Mouse (Mus musculus): ENCODE measurements at regions not wholly inside any gene's neighbourhood (a gene's known extent, or its start where the extent isn't known, plus 50 kb on each side); places are given as distances from the start of the nearest gene placed in this dataset.

DNA sequence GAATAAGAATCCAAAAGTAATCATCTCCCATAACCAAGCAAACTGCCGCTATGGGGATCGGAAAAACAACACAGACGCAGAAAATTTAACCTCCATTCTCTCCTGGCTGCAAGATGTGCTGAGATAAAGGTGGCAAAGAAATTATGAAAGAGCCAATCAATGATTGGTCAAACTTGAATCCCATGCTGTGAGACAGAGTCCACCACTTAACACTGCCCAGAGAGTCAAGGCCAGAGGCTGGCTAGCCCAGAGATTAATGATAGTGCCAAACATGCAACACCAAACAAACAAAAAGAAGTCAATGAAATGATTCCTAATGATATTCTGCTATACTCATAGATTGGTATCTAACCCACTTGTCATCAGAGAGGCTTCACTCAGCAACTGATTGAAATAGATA lies 219.7 kb downstream of the Gm9008 start:
- 76% methylated on average over 3 of the region's 3 CpGs for whole genome bisulfite sequencing
- no peak overlapping the region for H3K9ac ChIP-seq (ENCODE audit: low read depth, low read length)
- H3K4me1 ChIP-seq (ENCODE audit: control insufficient read depth, insufficient read depth, low read length): no peaks in the 10 kb centered on the region
- no peak overlapping the region for H3K27ac ChIP-seq (replicated peaks; ENCODE audit: insufficient read depth, low read depth, low read length)
- H3K36me3 ChIP-seq (ENCODE audit: control insufficient read depth, insufficient read depth, low read length): no peaks in the 10 kb centered on the region
- H3K27me3 ChIP-seq (ENCODE audit: control insufficient read depth, insufficient read depth, low read length): no peaks in the 10 kb centered on the region
- peak; percentile 93 for DNase-seq (ENCODE audit: extremely low read depth, low read depth, low spot score)
- H3K4me3 ChIP-seq (ENCODE audit: insufficient read depth, low read depth, low read length): no peak overlapping the region
- TF ChIP-seq POLR2A (IDR thresholded peaks at IDR 0.05; ENCODE audit: extremely low read depth, insufficient read depth, low read length) (no peak), CTCF (IDR thresholded peaks at IDR 0.05; ENCODE audit: low read depth, low read length) (no peak)
- H3K79me2 ChIP-seq (ENCODE audit: control insufficient read depth, insufficient read depth, low read length): no peaks in the 10 kb centered on the region

All from liver, adult 2 months (tissue).